Mouse (Mus musculus) sigmoid colon, adult 10 weeks (tissue): Measurements from ENCODE around the gene Gm8693. TPM values are rescaled to one million over a fixed set of nuclear protein-coding genes. Genes with fewer than 3 reads are reported as not detected.

Experiments used
- polyA plus RNA-seq: library from polyadenylated mRNA; stranded (reverse); fragments of 350-450 nt; fragmentation: Illumina TruSeq; extraction: RNeasy Lipid Tissue Mini Kit (QIAGEN cat#74804); gene quantifications from one replicate; pipeline ENCODE4 v1.2.3, GENCODE M21; 2014; ENCODE audit warnings: low read depth, low replicate concordance

Gm8693 gene
- not detected for polyA plus RNA-seq

DNA sequence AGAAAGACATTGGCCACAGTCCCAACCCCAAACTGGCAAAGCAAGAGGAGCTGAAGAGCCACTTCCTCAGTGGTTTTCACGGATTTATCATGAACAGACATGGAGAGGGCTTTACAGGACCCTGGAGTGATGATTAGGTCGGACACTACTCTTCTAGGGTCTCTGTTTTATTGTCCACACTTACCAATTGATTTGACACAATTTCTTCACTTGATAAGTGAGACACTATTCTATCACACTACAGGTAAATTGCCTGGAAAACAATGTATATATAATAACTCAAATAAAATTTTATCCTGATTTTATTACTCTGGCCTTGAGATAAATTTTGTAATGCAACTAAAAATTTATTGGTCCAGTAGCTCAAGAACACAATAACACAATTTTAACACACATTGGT lies at the start of gene Gm8693:
Gm8693 (minus strand) TSS at position 101 of the 400 bp plus-strand sequence.

DNA sequence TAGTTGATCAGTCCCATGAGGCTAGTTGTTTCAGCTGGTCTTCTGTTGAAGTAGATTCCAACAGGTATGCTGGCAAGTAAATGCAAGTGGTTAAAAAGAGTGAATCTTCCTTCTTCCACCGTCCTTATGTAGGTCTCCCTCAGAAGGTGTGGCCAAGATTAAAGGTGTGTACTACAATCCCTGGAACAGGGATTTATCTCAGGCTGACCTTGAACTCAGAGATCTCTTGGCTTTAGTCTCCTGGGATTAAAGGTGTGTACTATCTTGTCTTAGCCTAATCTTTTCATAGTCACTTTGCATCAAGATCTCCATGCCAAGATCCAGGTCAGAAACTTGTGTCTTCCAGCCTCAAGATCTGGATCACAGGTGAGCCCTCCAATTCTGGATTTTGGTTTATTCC lies 27.5 kb upstream of the Gm8693 start, which contains the start of gene Gm4567:
Gm4567 (minus strand) TSS at position 101 of the 400 bp plus-strand sequence.

DNA sequence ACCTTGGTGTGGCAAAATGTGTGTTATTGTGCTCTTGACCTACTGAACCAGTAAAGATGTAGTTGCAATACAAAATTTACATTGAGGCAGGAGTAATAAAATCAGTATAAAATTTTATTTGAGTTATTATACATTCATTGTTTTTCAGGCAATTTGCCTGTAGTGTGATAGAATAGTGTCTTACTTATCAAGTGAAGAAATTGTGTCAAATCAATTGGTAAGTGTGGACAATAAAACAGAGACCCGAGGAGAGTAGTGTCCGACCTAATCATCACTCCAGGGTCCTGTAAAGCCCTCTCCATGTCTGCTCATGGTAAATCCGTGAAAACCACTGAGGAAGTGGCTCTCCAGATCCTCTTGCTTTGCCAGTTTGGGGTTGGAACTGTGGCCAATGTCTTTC lies 34.4 kb downstream of the Gm8693 start, which contains the start of gene Vmn1r155:
Vmn1r155 (plus strand) TSS at position 301 of the 400 bp plus-strand sequence.

Other genes with a start within 250 kb of the Gm8693 start
- gene Gm10665, start 228.2 kb downstream of the Gm8693 start, polyA plus RNA-seq = not detected
- not detected for gene Vmn1r151, start 192.6 kb downstream of the Gm8693 start, polyA plus RNA-seq
- not detected for gene Vmn1r152, start 169.3 kb downstream of the Gm8693 start, polyA plus RNA-seq
- not detected for gene Gm8677, start 157.4 kb downstream of the Gm8693 start, polyA plus RNA-seq
- gene Gm4201, start 127.0 kb downstream of the Gm8693 start, polyA plus RNA-seq = not detected
- not detected for gene Gm4565, start 104.2 kb downstream of the Gm8693 start, polyA plus RNA-seq
- not detected for gene Vmn1r155, start 34.3 kb downstream of the Gm8693 start, polyA plus RNA-seq
- not detected for gene Gm4567, start 27.4 kb upstream of the Gm8693 start, polyA plus RNA-seq
- not detected for gene Vmn1r157, start 69.4 kb upstream of the Gm8693 start, polyA plus RNA-seq
- not detected for gene Vmn1r158, start 98.5 kb upstream of the Gm8693 start, polyA plus RNA-seq
- gene Vmn1r159, start 151.3 kb upstream of the Gm8693 start, polyA plus RNA-seq = not detected
- not detected for gene Vmn1r160, start 178.9 kb upstream of the Gm8693 start, polyA plus RNA-seq